Mouse (Mus musculus) MEL (cell line): ENCODE measurements at regions not wholly inside any gene's neighbourhood (a gene's known extent, or its start where the extent isn't known, plus 50 kb on each side); places are given as distances from the start of the nearest gene placed in this dataset.
A peak's percentile ranks its signal among the peaks of the same experiment; 100 is the strongest.

Experiments used
- DNase-seq: peaks from one replicate; pipeline ENCODE4 v3.0.0; 2011; ENCODE audit warnings: low read depth, low spot score
- H3K27ac ChIP-seq: 2 replicates; pipeline ENCODE4 v1.5.1; 2012; ENCODE audit warnings: low read depth, mild to moderate bottlenecking, control low read depth, low read length, moderate library complexity; ENCODE audit not compliant: control insufficient read depth
- H3K27me3 ChIP-seq, 2 experiments: fragments of 150-350 bp in 1 of 2; sonication (generic) in 1 of 2; 2 replicates each; pipeline ENCODE4 v1.6.1; 2012; ENCODE audit warnings: low read length in 2 of 2, mild to moderate bottlenecking in 2 of 2, improper control_type of control experiment in 1 of 2, moderate library complexity in 1 of 2; ENCODE audit not compliant: insufficient read depth in 2 of 2, control insufficient read depth in 1 of 2
- H3K36me3 ChIP-seq, 2 experiments: 2 replicates each; pipeline ENCODE4 v1.6.1; 2012 to 2014; ENCODE audit warnings: low read length in 2 of 2, improper control_type of control experiment in 1 of 2, inconsistent platforms in 1 of 2, mild to moderate bottlenecking in 1 of 2; ENCODE audit not compliant: insufficient read depth in 2 of 2, control insufficient read depth in 1 of 2
- H3K4me1 ChIP-seq, 2 experiments: fragments of 150-350 bp in 1 of 2; sonication (generic) in 1 of 2; 2 replicates each; pipeline ENCODE4 v1.6.1; 2012; ENCODE audit warnings: low read length in 2 of 2, improper control_type of control experiment in 1 of 2, mild to moderate bottlenecking in 1 of 2; ENCODE audit not compliant: insufficient read depth in 2 of 2, control insufficient read depth in 1 of 2
- H3K4me3 ChIP-seq, 2 experiments: fragments of 150-350 bp in 1 of 2; sonication (generic) in 1 of 2; 2 replicates each; pipeline ENCODE4 v1.5.1; 2012; ENCODE audit warnings: low read depth in 2 of 2, low read length in 2 of 2, mild to moderate bottlenecking in 2 of 2, moderate library complexity in 2 of 2, control low read depth in 1 of 2, improper control_type of control experiment in 1 of 2; ENCODE audit not compliant: control insufficient read depth in 1 of 2, insufficient read depth in 1 of 2
- H3K79me2 ChIP-seq: 2 replicates; pipeline ENCODE4 v1.6.1; 2012; ENCODE audit warnings: mild to moderate bottlenecking, low read length, moderate library complexity; ENCODE audit not compliant: control insufficient read depth, poor library complexity, insufficient read depth
- H3K9ac ChIP-seq: 2 replicates; pipeline ENCODE4 v1.6.1; 2012; ENCODE audit warnings: low read depth, mild to moderate bottlenecking, control low read depth, low read length, moderate library complexity; ENCODE audit not compliant: control insufficient read depth, poor library complexity, severe bottlenecking
- H3K9me3 ChIP-seq: fragments of 150-350 bp; sonication (generic); replicated peaks from 2 replicates; pipeline ENCODE4 v1.6.1; 2012; ENCODE audit warnings: mild to moderate bottlenecking, low read length, improper control_type of control experiment, moderate library complexity; ENCODE audit not compliant: insufficient read depth
- CHD1 ChIP-seq: IDR thresholded peaks from 2 replicates; pipeline ENCODE4 v1.6.1; 2012; ENCODE audit warnings: low read depth, mild to moderate bottlenecking, inconsistent platforms, low read length, improper control_type of control experiment
- CHD2 ChIP-seq: IDR thresholded peaks from 2 replicates; pipeline ENCODE4 v1.6.1; 2011; ENCODE audit warnings: low read length, improper control_type of control experiment
- CTCF ChIP-seq, 3 experiments: IDR thresholded peaks in 2 of 3; conservative IDR thresholded peaks in 1 of 3; 2 replicates each; pipeline ENCODE4 v1.5.1; 2011 to 2012; ENCODE audit warnings: low read length in 3 of 3, low read depth in 2 of 3, mild to moderate bottlenecking in 2 of 3, improper control_type of control experiment in 1 of 3, inconsistent platforms in 1 of 3, mixed read lengths in 1 of 3, moderate library complexity in 1 of 3; ENCODE audit not compliant: control insufficient read depth in 1 of 3, insufficient read depth in 1 of 3, poor library complexity in 1 of 3, severe bottlenecking in 1 of 3
- E2F4 ChIP-seq: IDR thresholded peaks from 2 replicates; pipeline ENCODE4 v1.6.1; 2011; ENCODE audit warnings: low read depth, low read length, improper control_type of control experiment, borderline replicate concordance
- EP300 ChIP-seq, 2 experiments: IDR thresholded peaks; 2 replicates each; pipeline ENCODE4 v1.6.1; 2011; ENCODE audit warnings: improper control_type of control experiment in 2 of 2, low read length in 2 of 2, low read depth in 1 of 2, mild to moderate bottlenecking in 1 of 2
- ETS1 ChIP-seq: IDR thresholded peaks from 2 replicates; pipeline ENCODE4 v1.6.1; 2012; ENCODE audit warnings: low read depth, mild to moderate bottlenecking, inconsistent platforms, low read length, improper control_type of control experiment, moderate library complexity
- GABPA ChIP-seq: IDR thresholded peaks from 2 replicates; pipeline ENCODE4 v1.6.1; 2012; ENCODE audit warnings: low read depth, mild to moderate bottlenecking, inconsistent platforms, low read length, improper control_type of control experiment, moderate library complexity
- MEF2A ChIP-seq: IDR thresholded peaks from 2 replicates; pipeline ENCODE4 v1.6.1; 2014; ENCODE audit warnings: low read depth, mild to moderate bottlenecking, inconsistent platforms, low read length, improper control_type of control experiment; ENCODE audit not compliant: poor library complexity, insufficient replicate concordance, severe bottlenecking; ENCODE audit errors: extremely low read depth
- MXI1 ChIP-seq: IDR thresholded peaks from 2 replicates; pipeline ENCODE4 v1.6.1; 2011; ENCODE audit warnings: mild to moderate bottlenecking, low read depth, low read length, improper control_type of control experiment
- NELFE ChIP-seq: IDR thresholded peaks from 2 replicates; pipeline ENCODE4 v1.6.1; 2011; ENCODE audit warnings: low read depth, low read length, improper control_type of control experiment
- POLR2AphosphoS5 ChIP-seq: IDR thresholded peaks from 2 replicates; pipeline ENCODE4 v1.6.1; 2012; ENCODE audit warnings: low read depth, borderline replicate concordance, mild to moderate bottlenecking, inconsistent platforms, low read length, moderate library complexity, mixed read lengths
- RAD21 ChIP-seq: IDR thresholded peaks from 2 replicates; pipeline ENCODE4 v1.6.1; 2011; ENCODE audit warnings: mild to moderate bottlenecking, low read depth, low read length, improper control_type of control experiment
- SMC3 ChIP-seq: IDR thresholded peaks from 2 replicates; pipeline ENCODE4 v1.6.1; 2011; ENCODE audit warnings: low read depth, low read length, improper control_type of control experiment
- TBP ChIP-seq: IDR thresholded peaks from 2 replicates; pipeline ENCODE4 v1.8.0; 2011; ENCODE audit warnings: low read depth, low read length, improper control_type of control experiment
- UBTF ChIP-seq: IDR thresholded peaks from 2 replicates; pipeline ENCODE4 v1.6.1; 2012; ENCODE audit warnings: low read depth, mild to moderate bottlenecking, inconsistent platforms, low read length, improper control_type of control experiment, moderate library complexity, borderline replicate concordance; ENCODE audit not compliant: insufficient read depth
- ZC3H11A ChIP-seq: IDR thresholded peaks from 2 replicates; pipeline ENCODE4 v1.6.1; 2012; ENCODE audit warnings: low read depth, mild to moderate bottlenecking, inconsistent platforms, low read length, improper control_type of control experiment
- ZKSCAN1 ChIP-seq: IDR thresholded peaks from 2 replicates; pipeline ENCODE4 v1.6.1; 2012; ENCODE audit warnings: low read depth, mild to moderate bottlenecking, inconsistent platforms, low read length, improper control_type of control experiment, moderate library complexity

DNA sequence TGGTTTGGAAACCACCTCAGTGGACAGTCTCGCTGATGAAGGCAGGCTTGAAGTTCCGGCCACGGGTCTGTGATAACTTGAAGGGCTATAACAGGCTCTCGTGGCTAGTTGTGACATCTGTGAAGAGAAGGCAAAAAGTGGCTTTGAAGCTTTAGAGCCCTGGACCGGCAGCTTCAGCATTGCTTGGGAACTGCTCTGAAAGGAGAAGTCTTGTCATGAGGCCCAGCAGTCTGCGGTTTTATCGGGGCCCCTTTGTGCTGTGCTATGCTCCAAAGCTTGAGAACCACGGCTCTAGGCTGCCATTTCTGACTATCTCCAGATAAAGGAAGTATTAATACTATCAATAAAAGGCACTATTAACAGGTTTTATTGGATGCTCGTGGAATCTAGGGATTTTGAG is 892.8 kb upstream of the Car8 start:
- Histone ChIP-seq H3K79me2 (no peaks in the 10 kb centered on the region), H3K4me3 (no peak overlapping the region), H3K4me1 (peaks cover 0 to 3% of the 10 kb centered on the region in 2 experiments; a peak in 1 of 4 replicates), H3K36me3 (no peaks in the 10 kb centered on the region), H3K27ac (no peak overlapping the region), H3K9me3 (no peaks in the 10 kb centered on the region), H3K9ac (no peak overlapping the region), H3K27me3 (no peaks in the 10 kb centered on the region; a peak in 1 of 4 replicates)
- DNase-seq: no peak
- TF ChIP-seq ETS1: no peak
- no peak for TF ChIP-seq GABPA
- TF ChIP-seq MXI1: no peak
- no peak for TF ChIP-seq CHD1
- no peak for TF ChIP-seq MEF2A
- TF ChIP-seq ZC3H11A: no peak
- TF ChIP-seq ZKSCAN1: no peak
- TF ChIP-seq SMC3: no peak
- no peak for TF ChIP-seq NELFE
- TF ChIP-seq TBP: no peak
- TF ChIP-seq POLR2AphosphoS5: no peak
- TF ChIP-seq E2F4: no peak
- no peak for TF ChIP-seq CHD2
- TF ChIP-seq EP300 (IDR thresholded peaks at IDR 0.05; ENCODE audit: low read depth in 1 of 2, low read length in 2 of 2): no peak

- no peak for DNase-seq
- H3K79me2 ChIP-seq: no peaks in the 10 kb centered on the region
- TF ChIP-seq UBTF (no peak), SMC3 (peak; percentile 41), NELFE (no peak), ZC3H11A (no peak), RAD21 (peak; percentile 9), CTCF (IDR thresholded peaks at IDR 0.05 in 2 of 3, conservative IDR thresholded peaks at IDR 0.05 in 1 of 3; ENCODE audit: control insufficient read depth in 1 of 3, insufficient read depth in 1 of 3, low read depth in 2 of 3, low read length in 3 of 3, poor library complexity in 1 of 3, severe bottlenecking in 1 of 3) (peak; percentile 4 to 40 (median 33); a peak in 4 of 6 replicates)
- H3K36me3 ChIP-seq: no peaks in the 10 kb centered on the region
- no peaks in the 10 kb centered on the region; a peak in 1 of 4 replicates for H3K27me3 ChIP-seq
- H3K9ac ChIP-seq: no peak overlapping the region
- no peaks in the 10 kb centered on the region for H3K4me1 ChIP-seq
- H3K27ac ChIP-seq: no peak overlapping the region
- H3K9me3 ChIP-seq: no peaks in the 10 kb centered on the region
- H3K4me3 ChIP-seq: no peak overlapping the region
These were observed 886.6 kb upstream of the Car8 start for GRCm38 (mm10) chr4:9125236-9125963.
